Mouse (Mus musculus): ENCODE results near the gene Chst10.

DNA sequence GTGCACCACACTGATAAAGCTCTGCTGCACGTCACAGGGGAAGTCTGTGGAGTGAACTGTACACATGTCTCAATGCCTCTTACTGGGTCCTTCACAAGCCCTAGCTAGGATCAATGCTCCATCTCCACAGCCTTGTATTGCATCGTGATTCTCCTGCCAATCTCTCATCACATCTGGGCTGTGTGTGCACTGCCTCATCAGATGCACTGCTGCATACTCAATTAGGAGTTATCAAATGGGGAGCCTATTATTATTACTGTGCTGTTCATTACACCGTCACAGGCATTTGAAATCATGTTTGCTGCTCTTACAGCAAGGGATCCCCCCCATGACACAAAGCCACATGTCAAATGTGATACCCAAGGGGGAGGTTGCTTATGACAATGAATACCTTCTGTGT is 80.3 kb downstream of the Chst10 start:
- TF ChIP-seq CTCF (IDR thresholded peaks at IDR 0.05; ENCODE audit: low read depth) (no peak), EP300 (IDR thresholded peaks at IDR 0.05; ENCODE audit: low read depth) (no peak)

All from liver, embryonic 14.5 days (tissue).